Mouse (Mus musculus) heart, embryonic 13.5 days (tissue): Measurements from ENCODE around the gene Hdac7. TPM values are rescaled to one million over a fixed set of nuclear protein-coding genes. Genes with fewer than 3 reads are reported as not detected.

ENCODE experiments used
- ATAC-seq: fragments of 200-750 bp; cut with Nextera tagmentation; 2 replicates; pipeline ENCODE4 v1.8.0; 2017; ENCODE audit warnings: moderate TSS enrichment; ENCODE audit not compliant: insufficient number of reproducible peaks, low FRiP score, low TSS enrichment; ENCODE audit errors: extremely low read depth
- H3K27ac ChIP-seq: fragments of 300-500 bp; sonication (generic); replicated peaks from 2 replicates; pipeline ENCODE4 v1.5.1; 2015; ENCODE audit warnings: moderate library complexity, mild to moderate bottlenecking, inconsistent platforms
- H3K27me3 ChIP-seq: fragments of 300-500 bp; sonication (generic); replicated peaks from 2 replicates; pipeline ENCODE4 v1.6.1; 2015; ENCODE audit warnings: mild to moderate bottlenecking, inconsistent platforms
- H3K36me3 ChIP-seq: fragments of 300-500 bp; sonication (generic); 2 replicates; pipeline ENCODE4 v1.6.1; 2015; ENCODE audit warnings: mild to moderate bottlenecking, inconsistent platforms
- H3K4me1 ChIP-seq: fragments of 300-500 bp; sonication (generic); 2 replicates; pipeline ENCODE4 v1.6.1; 2015; ENCODE audit warnings: inconsistent platforms
- H3K4me2 ChIP-seq: fragments of 300-500 bp; sonication (generic); 2 replicates; pipeline ENCODE4 v1.6.1; 2015; ENCODE audit warnings: inconsistent platforms, mild to moderate bottlenecking, moderate library complexity
- H3K4me3 ChIP-seq: fragments of 300-500 bp; sonication (generic); 2 replicates; pipeline ENCODE4 v1.5.1; 2015; ENCODE audit warnings: moderate library complexity, mild to moderate bottlenecking, inconsistent platforms
- H3K9ac ChIP-seq: fragments of 300-500 bp; sonication (generic); 2 replicates; pipeline ENCODE4 v1.6.1; 2015; ENCODE audit warnings: inconsistent platforms, mild to moderate bottlenecking, moderate library complexity
- H3K9me3 ChIP-seq: fragments of 300-500 bp; sonication (generic); 2 replicates; pipeline ENCODE4 v1.6.1; 2016; ENCODE audit warnings: inconsistent platforms
- WGBS: fragments of 180-500 bp; shearing (Covaris S2); methylation state at CpG from one replicate; pipeline ENCODE4 v1.1.7; 2015; ENCODE audit warnings: mixed read lengths; 5-methylcytosine and 5-hydroxymethylcytosine counted together
- polyA plus RNA-seq: library from polyadenylated mRNA; unstranded; fragments of >200 nt; fragmentation: Nextera tagmentation; extraction: Ambion mirVana; gene quantifications from 2 replicates; pipeline ENCODE4 v1.2.1, GENCODE M21; 2015

The Hdac7 gene
- polyA plus RNA-seq, 1 experiment from 2014 or later: 23.4 TPM

GRCm38 (mm10) chr15:97840781-97841180 lies 3.5 kb downstream of the Hdac7 start:
- no peak for ATAC-seq
- no peaks in the 10 kb centered on the region for H3K9me3 ChIP-seq
- WGBS: 83% methylated on average over 1 of the region's 1 CpGs
- no peak overlapping the region for H3K4me3 ChIP-seq
- 0 out of 2 replicates have a peak, but pooled peaks cover 5% of the 10 kb centered on the region for H3K27me3 ChIP-seq
- peak overlapping the region; percentile 72 for H3K27ac ChIP-seq
- no peaks in the 10 kb centered on the region for H3K36me3 ChIP-seq
- H3K4me1 ChIP-seq: peaks cover 54% of the 10 kb centered on the region
- no peak overlapping the region for H3K9ac ChIP-seq
- no peak overlapping the region for H3K4me2 ChIP-seq

GRCm38 (mm10) chr15:97839991-97840455 lies 4.3 kb downstream of the Hdac7 start:
- Histone ChIP-seq H3K4me3 (no peak overlapping the region), H3K9ac (0 out of 2 replicates have a peak overlapping the region, but pooled peaks have one; percentile 40), H3K4me1 (peaks cover 54% of the 10 kb centered on the region), H3K27ac (peak overlapping the region; percentile 72), H3K9me3 (no peaks in the 10 kb centered on the region), H3K4me2 (no peak overlapping the region), H3K27me3 (0 out of 2 replicates have a peak, but pooled peaks cover 5% of the 10 kb centered on the region), H3K36me3 (no peaks in the 10 kb centered on the region)
- ATAC-seq: peak; percentile 72
- WGBS: 19% methylated on average over 3 of the region's 3 CpGs

GRCm38 (mm10) chr15:97839473-97839872 lies 4.8 kb downstream of the Hdac7 start:
- Histone ChIP-seq H3K4me2 (no peak overlapping the region), H3K27me3 (0 out of 2 replicates have a peak, but pooled peaks cover 1% of the 10 kb centered on the region), H3K4me1 (peaks cover 50% of the 10 kb centered on the region), H3K9me3 (no peaks in the 10 kb centered on the region), H3K4me3 (no peak overlapping the region), H3K36me3 (no peaks in the 10 kb centered on the region), H3K27ac (peak overlapping the region; percentile 72), H3K9ac (no peak overlapping the region)
- 66% methylated on average over 4 of the region's 4 CpGs for WGBS
- no peak for ATAC-seq

- no peak overlapping the region for H3K27ac ChIP-seq
- no peak overlapping the region for H3K9ac ChIP-seq
- H3K9me3 ChIP-seq: no peaks in the 10 kb centered on the region
- no peak for ATAC-seq
- H3K27me3 ChIP-seq: no peaks in the 10 kb centered on the region
- H3K4me3 ChIP-seq: no peak overlapping the region
- no peaks in the 10 kb centered on the region for H3K36me3 ChIP-seq
- 77% methylated on average over 2 of the region's 2 CpGs for WGBS
- peaks cover 49% of the 10 kb centered on the region for H3K4me1 ChIP-seq
- H3K4me2 ChIP-seq: no peak overlapping the region
These were observed 5.3 kb downstream of the Hdac7 start for GRCm38 (mm10) chr15:97839012-97839411.

GRCm38 (mm10) chr15:97838395-97838794 lies 5.9 kb downstream of the Hdac7 start:
- H3K9me3 ChIP-seq: no peaks in the 10 kb centered on the region
- ATAC-seq: no peak
- no peak overlapping the region for H3K9ac ChIP-seq
- no peak overlapping the region for H3K4me2 ChIP-seq
- 0 out of 2 replicates have a peak, but pooled peaks cover 3% of the 10 kb centered on the region for H3K27me3 ChIP-seq
- 79% methylated on average over 4 of the region's 4 CpGs for WGBS
- H3K36me3 ChIP-seq: no peaks in the 10 kb centered on the region
- no peak overlapping the region for H3K4me3 ChIP-seq
- H3K27ac ChIP-seq: peak overlapping the region; percentile 65
- H3K4me1 ChIP-seq: peaks cover 49% of the 10 kb centered on the region

GRCm38 (mm10) chr15:97837491-97838061 lies 6.7 kb downstream of the Hdac7 start:
- Histone ChIP-seq H3K4me3 (no peak overlapping the region), H3K9ac (peak overlapping the region; percentile 59), H3K4me1 (peaks cover 56% of the 10 kb centered on the region), H3K4me2 (no peak overlapping the region), H3K27ac (peak overlapping the region; percentile 65), H3K27me3 (peaks cover 3% of the 10 kb centered on the region; the same call in 1 of the 2 replicates), H3K9me3 (no peaks in the 10 kb centered on the region), H3K36me3 (no peaks in the 10 kb centered on the region)
- ATAC-seq: no peak
- WGBS: 8% methylated on average over 8 of the region's 8 CpGs

GRCm38 (mm10) chr15:97836894-97837247 lies 7.4 kb downstream of the Hdac7 start:
- Histone ChIP-seq H3K27me3 (peaks cover 3% of the 10 kb centered on the region; the same call in 1 of the 2 replicates), H3K9me3 (no peaks in the 10 kb centered on the region), H3K4me1 (peaks cover 63% of the 10 kb centered on the region), H3K27ac (peak overlapping the region; percentile 65; the same call in 1 of the 2 replicates), H3K9ac (0 out of 2 replicates have a peak overlapping the region, but pooled peaks have one; percentile 59), H3K4me2 (no peak overlapping the region), H3K36me3 (no peaks in the 10 kb centered on the region), H3K4me3 (no peak overlapping the region)
- 55% methylated on average over 8 of the region's 8 CpGs for WGBS
- ATAC-seq: no peak

- Histone ChIP-seq H3K4me2 (0 out of 2 replicates have a peak overlapping the region, but pooled peaks have one; percentile 12), H3K27ac (0 out of 2 replicates have a peak overlapping the region, but pooled peaks have one; percentile 65), H3K9ac (no peak overlapping the region), H3K27me3 (peaks cover 3% of the 10 kb centered on the region; the same call in 1 of the 2 replicates), H3K36me3 (no peaks in the 10 kb centered on the region), H3K4me1 (peaks cover 66% of the 10 kb centered on the region), H3K9me3 (no peaks in the 10 kb centered on the region), H3K4me3 (no peak overlapping the region)
- ATAC-seq: no peak
- WGBS: 47% methylated on average over 17 of the region's 17 CpGs
These were observed 8.0 kb downstream of the Hdac7 start for GRCm38 (mm10) chr15:97836153-97836893.

- Histone ChIP-seq H3K36me3 (no peaks in the 10 kb centered on the region), H3K4me1 (peaks cover 66% of the 10 kb centered on the region), H3K4me2 (no peak overlapping the region; the same call in 1 of the 2 replicates), H3K4me3 (0 out of 2 replicates have a peak overlapping the region, but pooled peaks have one; percentile 88), H3K9ac (no peak overlapping the region), H3K27ac (peak overlapping the region; percentile 98), H3K27me3 (peaks cover 3% of the 10 kb centered on the region; the same call in 1 of the 2 replicates), H3K9me3 (no peaks in the 10 kb centered on the region)
- 56% methylated on average over 9 of the region's 9 CpGs for WGBS
- no peak for ATAC-seq
These were observed 11.4 kb downstream of the Hdac7 start for GRCm38 (mm10) chr15:97832764-97833479.

- whole genome bisulfite sequencing: 10% methylated on average over 10 of the region's 10 CpGs
- ATAC-seq: peak; percentile 15; the same call in 1 of the 2 replicates
- Histone ChIP-seq H3K27ac (peak overlapping the region; percentile 98), H3K4me3 (peak overlapping the region; percentile 88), H3K9me3 (no peaks in the 10 kb centered on the region), H3K27me3 (peaks cover 3% of the 10 kb centered on the region; the same call in 1 of the 2 replicates), H3K4me1 (peaks cover 63% of the 10 kb centered on the region), H3K9ac (peak overlapping the region; percentile 100), H3K4me2 (peak overlapping the region; percentile 84), H3K36me3 (no peaks in the 10 kb centered on the region)
These were observed 12.2 kb downstream of the Hdac7 start for GRCm38 (mm10) chr15:97831987-97832640.
